Mouse (Mus musculus) ES-Bruce4 (cell line): ENCODE results near the gene Rtf1. TPM values are rescaled to one million over a fixed set of nuclear protein-coding genes. Genes with fewer than 3 reads are reported as not detected.
"Not testable (repeated sequence)": the region's sequence is repeated elsewhere in the genome, so short reads cannot be mapped to it uniquely, and the experiment has no call there.

Experiments used
- H3K27ac ChIP-seq: 2 replicates; pipeline ENCODE4 v1.5.1; 2012; ENCODE audit warnings: low read length, inconsistent platforms; ENCODE audit not compliant: insufficient read depth
- H3K27me3 ChIP-seq: 2 replicates; pipeline ENCODE4 v1.6.1; 2012; ENCODE audit warnings: mild to moderate bottlenecking, low read length, inconsistent platforms; ENCODE audit not compliant: control insufficient read depth, poor library complexity, insufficient read depth, severe bottlenecking
- H3K36me3 ChIP-seq: 2 replicates; pipeline ENCODE4 v1.6.1; 2012; ENCODE audit warnings: inconsistent platforms, mild to moderate bottlenecking, low read length, moderate library complexity; ENCODE audit not compliant: control insufficient read depth, poor library complexity, insufficient read depth, severe bottlenecking
- H3K4me1 ChIP-seq: one replicate; pipeline ENCODE4 v1.8.1; 2011; ENCODE audit warnings: low read length; ENCODE audit not compliant: control insufficient read depth, insufficient read depth
- H3K4me3 ChIP-seq: 2 replicates; pipeline ENCODE4 v1.5.1; 2011; ENCODE audit warnings: low read depth, mild to moderate bottlenecking, low read length
- H3K9ac ChIP-seq: 2 replicates; pipeline ENCODE4 v1.6.1; 2012; ENCODE audit warnings: low read depth, mild to moderate bottlenecking, inconsistent platforms; ENCODE audit not compliant: poor library complexity, severe bottlenecking
- H3K9me3 ChIP-seq: replicated peaks from 2 replicates; pipeline ENCODE4 v1.6.1; 2012; ENCODE audit warnings: mild to moderate bottlenecking, low read length, inconsistent platforms; ENCODE audit not compliant: control insufficient read depth, poor library complexity, insufficient read depth, severe bottlenecking
- CTCF ChIP-seq: IDR thresholded peaks from one replicate; pipeline ENCODE4 v1.8.1; 2011; ENCODE audit warnings: low read depth, low read length
- EP300 ChIP-seq: IDR thresholded peaks from 2 replicates; pipeline ENCODE4 v1.6.1; 2011; ENCODE audit warnings: low read depth, low read length; ENCODE audit not compliant: insufficient read depth
- POLR2A ChIP-seq: IDR thresholded peaks from one replicate; pipeline ENCODE4 v1.8.1; 2011; ENCODE audit warnings: low read length; ENCODE audit not compliant: insufficient read depth
- polyA plus RNA-seq: library from polyadenylated mRNA; stranded (reverse); fragments of >200 nt; gene quantifications from 2 replicates; pipeline ENCODE4 v1.2.4, GENCODE M21; 2011; ENCODE audit warnings: low read depth; ENCODE audit not compliant: missing spikeins, insufficient read depth, insufficient read length

Rtf1 gene
- polyA plus RNA-seq, 1 experiment: 47.3 TPM

DNA sequence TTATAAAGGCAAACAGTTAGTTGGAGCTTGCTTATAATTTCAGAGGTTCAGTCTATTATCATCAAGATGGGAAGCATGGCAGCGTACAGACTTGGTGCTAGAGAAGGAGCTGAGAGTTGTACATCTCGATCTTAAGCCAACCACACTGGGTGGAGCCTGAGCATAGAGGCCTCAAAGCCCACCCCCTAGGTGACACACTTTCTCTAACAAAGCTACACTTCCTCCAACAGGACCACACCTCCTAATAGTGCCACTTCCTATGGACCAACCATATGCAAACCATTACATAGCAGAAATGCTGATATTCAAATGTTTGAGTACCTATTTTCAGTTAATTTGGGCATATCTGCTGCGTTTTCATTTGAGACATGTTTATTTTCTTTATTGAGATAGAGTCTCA, 35.1 kb downstream of the Rtf1 start:
- Histone ChIP-seq H3K4me3 (no peak overlapping the region), H3K27ac (no peak overlapping the region), H3K27me3 (no peaks in the 10 kb centered on the region), H3K9me3 (no peaks in the 10 kb centered on the region), H3K4me1 (peaks cover 1% of the 10 kb centered on the region), H3K9ac (no peak overlapping the region), H3K36me3 (peaks cover 25% of the 10 kb centered on the region)
- TF ChIP-seq CTCF (no peak), POLR2A (no peak), EP300 (no peak)

GRCm38 (mm10) chr2:119715868-119716267, 41.0 kb downstream of the Rtf1 start:
- not testable (repeated sequence) for H3K27me3 ChIP-seq, H3K9ac ChIP-seq, H3K9me3 ChIP-seq, H3K4me3 ChIP-seq, H3K27ac ChIP-seq, H3K4me1 ChIP-seq
- H3K36me3 ChIP-seq: peaks cover 30% of the 10 kb centered on the region

DNA sequence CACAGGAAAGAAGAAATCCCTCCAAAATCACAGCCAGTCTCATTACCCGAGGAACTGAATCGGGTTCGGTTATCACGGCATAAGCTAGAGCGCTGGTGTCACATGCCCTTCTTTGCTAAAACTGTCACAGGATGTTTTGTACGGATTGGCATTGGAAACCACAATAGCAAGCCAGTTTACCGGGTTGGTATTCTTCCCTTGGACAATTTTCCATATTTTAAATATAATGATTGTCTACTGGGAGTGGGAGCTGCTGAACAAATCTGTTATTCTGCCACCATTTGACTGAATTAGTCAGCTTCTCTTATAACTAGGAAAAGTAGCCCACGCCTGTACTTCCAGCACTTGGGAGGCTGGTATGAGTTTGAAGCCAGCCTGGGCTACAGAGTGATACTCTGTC, 46.2 kb downstream of the Rtf1 start:
- TF ChIP-seq CTCF: no peak
- no peak for TF ChIP-seq POLR2A
- TF ChIP-seq EP300: no peak
- no peaks in the 10 kb centered on the region for H3K27me3 ChIP-seq
- H3K9me3 ChIP-seq: no peaks in the 10 kb centered on the region
- no peak overlapping the region for H3K4me3 ChIP-seq
- H3K36me3 ChIP-seq: peaks cover 37% of the 10 kb centered on the region
- no peaks in the 10 kb centered on the region for H3K4me1 ChIP-seq
- no peak overlapping the region for H3K27ac ChIP-seq
- no peak overlapping the region for H3K9ac ChIP-seq

DNA sequence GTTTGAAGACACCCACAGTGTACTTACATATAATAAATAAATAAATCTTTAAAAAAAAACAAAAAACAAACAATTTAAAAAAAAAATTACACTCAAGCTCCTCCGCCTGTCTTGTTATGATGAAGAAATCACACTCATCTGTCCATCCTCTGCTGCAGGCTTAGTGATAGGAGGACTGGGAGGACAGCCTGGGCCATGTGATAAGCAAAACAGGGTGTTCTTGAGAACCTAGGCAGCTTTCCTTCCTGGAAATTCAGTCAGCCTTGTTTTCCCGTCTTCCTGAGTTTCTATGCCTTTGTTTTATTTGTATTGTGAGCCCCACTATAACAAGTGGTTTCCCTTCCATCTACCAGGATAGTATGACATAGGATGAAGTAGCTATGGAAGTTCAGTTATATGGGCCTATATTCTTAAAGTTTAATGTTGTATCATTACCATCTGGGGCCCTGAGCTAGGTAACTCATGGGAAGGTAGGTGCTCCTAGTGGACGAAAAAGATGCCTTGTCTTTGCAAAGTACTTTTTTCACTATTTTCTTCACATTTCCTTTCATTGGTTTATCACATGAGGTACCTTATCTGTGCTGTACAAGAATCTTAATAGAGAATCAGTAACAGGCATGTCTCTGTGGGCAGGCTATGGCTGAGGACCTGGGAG, 53.0 kb downstream of the Rtf1 start:
- H3K4me1 ChIP-seq: no peaks in the 10 kb centered on the region
- peaks cover 44% of the 10 kb centered on the region for H3K36me3 ChIP-seq
- TF ChIP-seq CTCF: no peak
- no peak for TF ChIP-seq POLR2A
- TF ChIP-seq EP300: no peak
- no peak overlapping the region for H3K9ac ChIP-seq
- no peaks in the 10 kb centered on the region for H3K27me3 ChIP-seq
- no peaks in the 10 kb centered on the region for H3K9me3 ChIP-seq
- no peak overlapping the region for H3K27ac ChIP-seq
- H3K4me3 ChIP-seq: no peak overlapping the region

GRCm38 (mm10) chr2:119730735-119731134, 55.9 kb downstream of the Rtf1 start:
- H3K27me3 ChIP-seq: no peaks in the 10 kb centered on the region
- H3K4me3 ChIP-seq: no peak overlapping the region
- H3K4me1 ChIP-seq: no peaks in the 10 kb centered on the region
- no peak overlapping the region for H3K9ac ChIP-seq
- TF ChIP-seq POLR2A (no peak), EP300 (no peak), CTCF (no peak)
- H3K9me3 ChIP-seq: no peaks in the 10 kb centered on the region
- H3K36me3 ChIP-seq: peaks cover 36% of the 10 kb centered on the region
- no peak overlapping the region for H3K27ac ChIP-seq

DNA sequence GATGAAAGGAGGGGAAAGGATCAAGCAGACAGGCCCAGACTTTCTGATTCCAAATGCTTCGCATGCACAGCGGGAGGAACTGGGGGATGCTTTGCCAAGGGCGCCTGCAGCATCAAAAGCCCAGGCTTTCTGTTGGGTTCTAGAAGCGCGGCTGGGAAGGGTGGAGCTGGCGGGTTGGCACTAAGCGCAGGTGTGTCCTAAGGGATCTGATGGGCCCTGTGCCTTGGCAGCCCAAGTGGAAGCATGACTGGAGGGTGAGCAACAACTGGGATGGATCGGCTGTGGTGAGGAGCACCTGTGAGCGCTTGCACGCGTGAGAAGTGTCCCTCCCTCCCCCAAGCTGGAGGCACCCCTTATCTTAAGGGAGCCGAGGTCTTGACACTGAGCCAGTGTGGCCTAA, 62.3 kb downstream of the Rtf1 start:
- H3K27me3 ChIP-seq: no peaks in the 10 kb centered on the region
- no peak overlapping the region for H3K9ac ChIP-seq
- peaks cover 3% of the 10 kb centered on the region for H3K4me1 ChIP-seq
- H3K27ac ChIP-seq: no peak overlapping the region
- 0 out of 2 replicates have a peak, but pooled peaks cover 6% of the 10 kb centered on the region for H3K36me3 ChIP-seq
- H3K9me3 ChIP-seq: no peaks in the 10 kb centered on the region
- no peak for TF ChIP-seq EP300
- TF ChIP-seq CTCF: no peak
- TF ChIP-seq POLR2A: no peak
- H3K4me3 ChIP-seq: peak overlapping the region; percentile 1; the same call in 1 of the 2 replicates
